Mouse (Mus musculus) right cerebral cortex, adult 2 months (tissue): ENCODE measurements at regions not wholly inside any gene's neighbourhood (a gene's known extent, or its start where the extent isn't known, plus 50 kb on each side); places are given as distances from the start of the nearest gene placed in this dataset.
A peak's percentile ranks its signal among the peaks of the same experiment; 100 is the strongest.

Experiments
- DNase-seq, 2 experiments: peaks; one replicate each; pipeline ENCODE4 v3.0.0; 2021 to 2022; ENCODE audit warnings: low spot score in 2 of 2

DNA sequence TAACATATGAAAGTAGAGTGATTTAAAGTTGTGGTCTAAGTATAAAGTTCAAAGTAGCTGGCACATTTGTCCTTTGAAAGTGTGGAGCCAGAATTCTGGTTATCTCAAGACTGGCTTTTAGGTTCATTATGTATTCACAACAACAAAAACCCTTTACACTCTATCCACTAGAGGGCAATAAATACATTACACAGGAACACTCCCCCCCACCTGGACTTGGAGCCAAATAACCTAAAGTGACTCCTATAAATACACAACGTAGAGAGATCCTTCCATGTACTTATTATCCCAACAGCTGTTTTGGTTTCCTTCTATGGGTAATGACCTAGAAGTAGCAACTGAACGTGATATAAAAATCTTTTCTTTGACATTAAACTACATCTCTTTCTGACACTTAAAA is 1235.8 kb downstream of the Pcdh19 start:
- DNase-seq, result peak in 1 of 2 experiments; percentile 2
